Mouse (Mus musculus) liver, embryonic 14 days (tissue): ENCODE data around the gene Gm20594. TPM values are rescaled to one million over a fixed set of nuclear protein-coding genes. Genes with fewer than 3 reads are reported as not detected.

Experiments
- polyA plus RNA-seq: library from polyadenylated mRNA; depleted of rRNA; stranded (reverse); fragments of >200 nt; gene quantifications from 2 replicates; pipeline ENCODE4 v1.2.3, GENCODE M21; 2012; rRNA removed

Gm20594 gene
- polyA plus RNA-seq = not detected in 2 replicates

GRCm38 (mm10) chr6:79817616-79818015 lies at the start of gene Gm20594:
Gm20594 (plus strand) TSS chr6:79817916.

Other genes starting within 250 kb of the Gm20594 start
- gene Lrrtm4, start 201.0 kb downstream of the Gm20594 start, polyA plus RNA-seq = 0.01 and 0.03 TPM in 2 replicates